Mouse (Mus musculus) natural killer cell, adult 2 months (primary cell): ENCODE measurements around the gene Yaf2.

Experiments
- DNase-seq, 2 experiments: peaks; one replicate each; pipeline ENCODE4 v3.0.0; 2022; ENCODE audit warnings: low spot score in 2 of 2

Yaf2 gene

DNA sequence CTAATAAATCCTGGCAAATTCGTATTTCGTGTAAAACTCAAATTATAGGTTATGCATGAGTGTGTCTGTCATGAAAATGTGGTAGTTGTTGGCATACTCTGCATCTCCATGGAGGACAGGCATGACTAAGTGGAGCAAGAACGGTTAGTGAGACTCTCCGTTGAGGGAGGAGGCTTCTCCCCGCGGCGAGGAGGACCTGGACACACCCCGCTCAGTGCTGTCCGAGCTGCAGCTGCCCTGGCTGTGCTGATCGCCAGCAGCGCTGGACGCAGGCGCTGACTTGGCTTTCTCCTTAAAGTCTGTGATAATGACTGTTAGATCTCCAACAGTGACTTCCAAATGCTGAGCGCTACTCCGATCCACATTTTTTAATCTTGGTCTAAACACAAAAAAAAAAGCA, 51.5 kb downstream of the Yaf2 start:
- DNase-seq: no peak

DNA sequence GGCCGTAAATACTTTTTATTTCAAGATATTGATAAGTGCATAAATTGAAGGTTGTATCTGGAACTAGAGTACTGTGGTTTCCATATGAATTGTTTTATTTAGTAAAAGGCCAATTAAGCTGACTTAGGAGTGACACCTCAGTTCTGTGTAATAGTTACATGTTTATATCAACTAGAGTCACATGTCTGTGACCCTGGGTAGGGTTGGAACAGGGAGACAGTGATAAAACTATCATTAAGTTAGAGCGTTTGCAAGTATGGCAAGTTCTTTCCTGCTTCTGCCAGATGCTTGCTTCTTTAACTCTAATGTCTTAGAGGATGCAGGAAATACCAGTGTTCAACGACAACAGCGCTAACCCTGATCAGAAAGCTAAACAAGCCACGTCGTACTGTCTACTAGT, 52.4 kb downstream of the Yaf2 start:
- no peak for DNase-seq

DNA sequence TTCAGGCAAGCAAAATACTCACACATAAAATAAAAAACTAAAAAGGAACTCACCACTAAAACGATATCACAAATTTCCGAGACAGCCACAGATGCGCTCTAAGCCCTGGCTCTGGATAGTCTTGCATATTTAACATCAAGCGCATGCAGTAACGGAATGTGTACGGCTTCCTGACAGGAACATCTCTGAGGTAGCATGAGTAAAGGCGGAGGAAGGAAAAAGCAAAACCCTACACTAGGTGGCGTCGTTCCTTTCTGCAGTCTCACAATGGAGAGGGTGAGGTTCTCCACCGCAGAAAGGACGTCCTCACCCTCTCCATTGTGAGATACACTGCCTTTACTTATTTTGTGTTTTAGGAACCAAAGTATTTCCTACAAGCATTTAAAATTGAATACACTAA, 53.4 kb downstream of the Yaf2 start:
- no peak for DNase-seq

DNA sequence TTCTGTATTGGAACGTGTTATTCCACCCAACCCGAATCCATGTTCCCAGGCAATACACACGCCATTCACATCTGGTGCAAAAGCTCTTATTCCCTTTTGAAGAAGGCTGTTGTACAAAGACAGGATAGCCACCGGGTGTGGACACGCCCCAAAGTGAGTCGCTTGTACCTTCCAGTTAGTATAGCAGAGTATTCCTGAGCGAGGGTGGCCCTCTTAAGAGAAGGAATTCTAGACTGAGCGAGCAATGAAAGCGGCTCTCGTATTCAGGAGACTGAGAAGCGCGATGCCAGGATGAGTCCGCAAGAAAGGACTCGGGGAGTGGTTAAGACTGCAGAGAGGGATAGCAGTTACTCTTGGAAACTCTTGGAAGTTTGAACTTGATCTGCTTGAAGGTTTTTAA, 60.5 kb downstream of the Yaf2 start:
- DNase-seq: no peak

DNA sequence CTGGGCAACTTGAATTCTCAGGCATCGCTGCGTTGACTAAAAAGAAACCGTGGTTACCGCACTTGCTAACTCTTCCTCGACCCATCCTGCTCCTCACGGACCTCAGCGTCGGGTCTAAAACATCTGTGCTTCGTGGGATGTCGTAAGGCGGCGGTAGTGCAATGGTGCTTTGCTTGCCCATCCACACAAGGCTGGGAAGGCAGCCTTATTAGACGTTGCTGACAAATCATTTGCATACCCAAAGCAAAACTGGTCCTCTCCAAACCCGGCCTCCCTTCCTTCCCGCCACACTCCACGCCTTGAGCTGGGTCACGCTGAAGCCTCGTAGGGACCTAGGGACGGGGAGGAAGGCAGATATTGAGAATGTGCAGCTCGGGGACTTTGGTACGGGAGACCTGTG, 61.1 kb downstream of the Yaf2 start:
- no peak for DNase-seq

DNA sequence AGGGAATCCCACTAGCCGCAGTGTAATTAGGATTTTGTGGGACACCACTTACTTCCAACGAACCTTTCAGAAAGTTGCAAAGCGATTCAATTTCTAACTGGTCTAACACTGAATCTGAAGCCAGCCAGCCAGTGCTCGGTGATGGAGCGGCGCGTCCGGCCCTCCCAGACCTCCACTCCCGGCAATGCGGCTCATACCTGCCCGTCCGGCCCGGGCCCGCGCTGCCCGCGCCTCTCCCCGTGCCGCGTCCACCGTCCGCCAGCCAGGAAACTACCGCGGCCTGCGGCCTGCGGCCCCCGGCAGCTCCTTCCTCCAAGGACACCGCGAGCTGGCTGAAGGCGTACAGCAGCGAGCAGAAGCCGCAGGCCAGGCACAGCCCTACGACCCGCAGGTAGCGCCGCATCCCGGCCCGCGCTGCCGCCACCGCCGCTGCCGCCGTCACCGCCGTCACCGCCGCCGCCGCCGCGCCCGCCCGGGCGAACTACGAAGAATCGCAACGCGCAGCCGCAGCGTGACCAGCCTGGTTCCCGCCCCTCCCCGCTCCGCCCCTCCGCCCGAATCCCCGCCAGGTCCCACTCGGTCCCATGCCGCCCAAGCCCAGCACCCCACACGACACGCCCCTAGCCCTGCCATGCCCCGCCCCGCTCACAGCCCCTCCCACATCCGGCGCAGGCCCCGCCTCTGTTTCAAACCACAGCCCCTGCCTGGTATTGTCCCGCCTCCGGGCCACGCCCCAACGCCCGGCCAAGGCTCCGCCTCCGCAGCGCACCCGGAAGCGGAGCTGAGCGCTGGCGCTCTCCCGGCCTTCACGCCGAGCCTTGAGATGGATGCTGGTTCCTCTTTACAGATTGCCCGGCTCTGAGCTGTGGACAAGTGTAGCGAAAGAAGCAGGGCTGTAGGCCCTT, 61.8 kb downstream of the Yaf2 start, which contains the start of gene Gxylt1:
Gene Gxylt1, minus strand, starts transcription at position 501 of the 905 bp plus-strand sequence.
- peak; percentile 100 for DNase-seq

DNA sequence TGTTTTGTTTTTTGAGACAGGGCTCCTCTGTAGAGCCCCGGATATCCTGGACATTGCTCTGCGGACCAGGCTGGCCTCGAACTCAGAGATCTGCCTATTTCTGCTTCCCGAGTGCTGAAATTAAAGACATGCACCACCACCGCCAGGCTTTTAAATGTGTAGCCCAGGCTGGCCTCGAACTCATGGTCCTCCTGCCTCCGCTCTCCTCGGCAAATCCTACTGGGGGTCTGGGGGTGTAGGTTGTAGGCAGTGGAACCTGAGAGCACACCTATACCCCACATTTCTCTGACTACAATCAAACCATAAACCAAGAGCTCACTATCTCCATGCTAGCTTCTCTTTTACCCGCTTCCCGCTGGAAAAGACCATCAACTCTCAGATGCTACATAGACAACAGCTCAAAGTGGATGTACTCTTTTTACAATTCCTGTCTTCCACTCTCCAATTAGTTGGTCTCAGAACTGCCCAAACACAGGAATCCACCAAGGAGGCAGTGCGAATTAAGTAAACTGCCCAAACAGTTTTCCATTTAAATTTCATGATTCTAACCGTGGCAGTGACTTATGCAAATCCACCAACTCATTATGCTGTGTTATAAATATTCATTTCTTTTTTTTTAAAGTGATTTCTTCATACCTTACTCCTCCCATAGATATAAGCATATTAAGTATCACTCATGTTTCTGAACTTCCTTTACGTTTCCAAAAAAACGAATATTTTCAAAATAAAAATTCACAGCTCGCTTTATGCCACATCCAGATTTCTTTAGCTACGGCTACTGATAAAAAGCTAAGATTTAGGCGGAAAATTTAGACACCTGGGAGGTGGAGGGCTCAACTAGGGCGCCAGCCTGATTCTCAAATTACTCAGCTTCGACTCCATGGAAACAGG, 62.7 kb downstream of the Yaf2 start:
- DNase-seq: no peak

DNA sequence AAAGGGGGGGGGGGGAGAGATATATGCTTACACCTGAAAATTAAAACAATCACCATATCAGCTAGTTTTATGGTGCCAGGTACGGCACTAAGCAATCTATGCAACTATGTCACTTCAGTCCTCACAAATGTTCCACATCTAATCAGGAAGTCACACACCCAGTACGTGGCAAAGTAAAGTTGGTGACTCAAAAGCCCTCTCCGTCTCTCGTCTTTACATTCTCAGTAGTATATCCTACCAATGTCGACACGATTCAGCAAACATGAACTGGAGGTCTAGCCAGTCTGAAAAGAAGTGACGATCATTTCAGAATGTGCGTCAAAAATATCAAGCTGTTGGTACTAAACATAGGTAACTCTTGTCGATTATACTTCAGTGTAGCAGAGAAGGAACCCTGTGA, 63.8 kb downstream of the Yaf2 start:
- peak in 1 of 2 experiments; percentile 21 for DNase-seq

DNA sequence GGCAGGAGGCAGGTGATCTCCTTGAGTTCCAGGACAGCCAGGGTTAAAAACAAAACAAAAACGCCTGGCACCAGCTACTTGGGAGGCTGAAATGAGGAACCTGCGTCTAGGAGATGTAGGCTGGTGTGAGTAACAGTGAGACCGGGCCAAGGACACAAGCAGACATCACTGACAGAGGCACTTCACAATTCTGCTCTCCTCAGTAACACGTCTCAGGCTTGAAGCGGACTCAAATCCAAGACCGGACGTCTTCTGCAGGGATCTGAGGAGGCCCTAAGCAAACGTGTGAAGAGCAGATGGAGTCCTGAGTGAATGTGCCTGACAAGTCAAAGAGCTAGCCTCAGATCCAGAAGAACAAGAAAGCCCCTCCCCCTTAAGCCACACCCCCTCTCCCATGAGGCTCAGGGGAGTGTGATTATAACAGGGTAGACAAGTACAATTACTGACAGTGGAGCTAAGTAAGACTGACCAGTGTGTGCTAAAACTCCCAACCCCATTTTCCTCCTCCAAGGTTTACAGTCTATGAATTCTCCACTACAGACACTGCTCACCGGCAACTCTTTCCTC, 66.4 kb downstream of the Yaf2 start:
- no peak for DNase-seq

DNA sequence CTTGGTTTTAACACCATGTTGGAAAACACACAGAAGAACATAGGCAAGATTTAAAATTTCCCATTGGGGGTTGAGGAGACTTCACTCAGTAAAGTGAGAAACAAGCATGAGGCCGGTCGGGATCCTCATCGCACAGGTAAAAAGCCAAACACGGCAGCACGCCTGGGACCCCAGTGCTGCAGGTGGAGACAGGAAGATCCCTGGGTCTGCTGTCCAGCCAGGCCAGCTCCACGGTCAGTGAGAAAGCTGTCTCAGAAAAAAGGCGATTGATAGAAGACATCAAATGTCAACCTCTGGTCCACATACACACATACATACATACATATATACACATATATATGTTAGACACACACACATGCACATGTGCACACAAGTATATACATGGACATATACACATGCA, 67.2 kb downstream of the Yaf2 start:
- no peak for DNase-seq

DNA sequence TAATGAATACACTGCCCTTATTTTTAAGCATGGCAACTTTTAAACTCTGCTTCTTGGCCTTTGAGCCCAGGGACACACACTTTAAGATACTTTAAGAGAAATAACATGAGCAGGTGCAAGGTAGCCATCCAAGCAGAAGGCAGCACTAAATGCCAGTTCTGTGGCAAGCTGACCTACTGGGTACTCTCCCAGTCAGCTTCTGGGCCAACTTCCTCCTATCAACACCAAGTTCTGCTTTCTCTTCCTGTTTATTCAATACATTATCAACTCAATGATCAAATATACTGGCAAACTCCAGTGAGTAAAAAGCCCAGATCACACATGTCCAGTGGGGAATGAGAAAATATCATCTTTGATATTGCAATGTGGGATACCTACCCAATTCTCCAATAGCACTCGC, 68.7 kb downstream of the Yaf2 start:
- no peak for DNase-seq

DNA sequence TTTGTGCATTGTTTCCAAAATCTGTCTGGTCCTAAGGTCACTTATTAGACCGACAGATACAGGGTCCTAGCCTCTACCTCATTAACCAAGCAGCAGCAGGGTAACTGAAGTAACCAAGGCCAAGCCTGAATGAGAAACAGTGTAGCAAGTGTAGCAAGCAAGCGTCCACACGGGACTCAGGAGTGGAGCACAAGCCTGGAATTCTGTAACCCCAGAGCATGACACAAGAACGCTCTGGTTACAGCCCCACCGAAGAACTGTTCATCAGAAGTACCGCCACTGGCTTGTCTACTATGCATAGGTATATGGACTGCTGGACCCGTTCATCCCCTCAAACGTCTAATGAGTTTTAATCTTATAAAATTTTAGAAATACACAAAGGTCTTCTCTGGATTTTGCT, 69.3 kb downstream of the Yaf2 start:
- DNase-seq: no peak

DNA sequence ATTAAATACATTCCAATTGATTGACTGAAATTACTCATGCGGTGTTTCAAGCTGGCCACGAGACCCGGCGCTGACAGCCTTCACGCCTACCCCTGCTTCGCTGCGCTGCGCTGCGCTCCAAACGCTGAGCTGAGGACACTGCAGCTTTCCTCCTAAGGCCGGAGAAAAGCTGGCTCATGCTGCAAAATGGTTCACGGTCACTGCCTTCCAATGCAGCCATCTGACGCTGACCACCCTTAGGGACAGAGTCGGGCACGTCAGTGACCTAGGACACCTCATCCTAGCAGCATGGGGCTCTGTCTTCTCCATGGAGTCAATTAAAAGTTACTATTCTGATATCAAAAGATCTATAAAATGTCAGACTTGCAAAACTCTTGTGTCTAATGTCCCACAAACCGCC, 70.4 kb downstream of the Yaf2 start:
- DNase-seq: no peak

DNA sequence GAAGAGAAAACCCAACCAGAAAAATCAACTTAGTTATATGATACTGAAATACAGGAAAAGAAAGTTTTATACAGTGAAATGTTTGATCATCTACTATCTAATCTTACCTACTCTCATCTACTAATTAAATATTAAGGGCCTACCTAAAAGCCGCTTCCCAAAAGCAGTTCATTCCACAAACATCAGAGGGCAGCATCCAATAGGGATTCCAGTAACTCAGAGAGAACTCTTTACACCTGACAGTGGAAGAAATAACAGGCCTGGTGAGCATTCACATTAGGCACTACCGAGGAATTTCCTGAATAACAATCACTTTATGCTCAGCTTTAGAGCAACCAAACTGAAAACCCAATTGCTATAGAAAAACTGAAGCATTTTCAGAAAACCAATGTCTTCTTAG, 71.0 kb downstream of the Yaf2 start:
- DNase-seq: peak; percentile 35 to 64

DNA sequence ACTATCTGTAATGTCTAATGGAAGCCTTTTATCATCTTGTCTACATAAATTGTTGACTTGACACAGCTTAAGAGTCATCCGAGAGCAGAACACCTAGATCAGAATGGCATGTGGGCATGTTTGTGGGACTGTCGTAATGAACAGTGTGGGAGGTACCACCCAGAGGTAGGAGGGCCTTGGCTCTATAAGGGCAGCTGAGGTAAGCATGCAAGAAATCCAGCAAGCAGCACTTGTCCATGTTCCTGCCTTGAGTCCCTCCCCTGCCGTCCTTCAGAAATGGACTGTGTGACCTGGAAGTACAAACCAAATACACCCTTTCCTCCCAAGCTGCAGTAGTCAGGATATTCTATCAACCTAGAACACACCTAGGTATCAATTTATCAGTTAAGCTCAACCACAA, 71.5 kb downstream of the Yaf2 start:
- no peak for DNase-seq

DNA sequence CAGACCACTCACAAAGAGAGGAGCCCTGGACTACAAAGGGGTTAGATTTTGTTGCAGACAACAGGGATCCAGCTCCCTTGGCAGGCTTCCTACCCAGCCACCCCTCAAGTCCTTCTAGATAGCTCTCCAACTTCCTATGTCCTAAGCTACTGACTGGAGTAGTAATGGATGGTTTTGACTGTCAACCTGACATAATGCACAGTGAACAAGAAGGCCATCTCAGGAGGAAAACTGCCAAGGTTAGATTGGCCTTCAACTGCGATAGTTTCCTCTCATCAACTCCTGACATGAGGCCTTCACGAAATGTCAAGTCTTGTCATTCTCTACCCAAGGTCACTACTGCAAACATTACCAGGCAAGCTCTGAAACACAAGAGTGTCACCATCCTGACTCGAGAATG, 72.5 kb downstream of the Yaf2 start:
- no peak for DNase-seq

DNA sequence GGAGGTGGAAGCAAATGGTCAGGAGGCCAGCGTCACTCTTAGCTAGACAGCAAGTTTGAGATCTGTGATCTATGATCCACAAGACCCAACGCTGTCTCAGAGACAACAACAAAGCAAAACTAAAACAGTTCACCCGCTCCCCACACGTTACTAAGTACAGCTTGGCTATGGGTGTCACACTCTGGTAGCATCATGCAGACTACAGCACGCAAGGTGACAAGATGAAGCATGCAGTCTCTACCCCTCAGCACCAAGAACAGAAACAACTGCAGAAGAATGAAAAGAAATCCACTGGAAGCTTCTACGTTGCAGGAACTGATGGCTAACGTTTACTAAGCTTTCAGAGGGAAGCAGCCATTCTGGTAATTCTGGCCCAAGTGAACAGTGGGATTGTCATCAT, 73.2 kb downstream of the Yaf2 start:
- no peak for DNase-seq

DNA sequence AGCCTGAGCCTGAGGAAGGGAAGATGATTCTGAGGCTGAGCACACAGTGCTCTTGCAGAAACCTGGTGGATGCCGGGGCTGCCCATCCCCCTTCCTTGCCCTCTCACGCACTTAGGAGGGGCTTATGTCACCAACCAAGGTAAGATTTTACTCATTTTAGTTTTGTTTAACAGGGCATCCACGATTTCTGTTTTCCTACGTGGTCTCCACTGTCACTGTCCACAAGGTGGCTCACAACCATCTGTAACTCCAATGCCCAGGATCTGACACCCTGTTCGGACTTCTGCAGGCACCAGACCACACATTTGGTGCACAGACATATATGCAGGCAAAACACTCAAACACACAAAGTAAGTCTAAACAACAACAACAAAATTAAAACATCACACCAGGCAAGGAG, 73.9 kb downstream of the Yaf2 start:
- no peak for DNase-seq

DNA sequence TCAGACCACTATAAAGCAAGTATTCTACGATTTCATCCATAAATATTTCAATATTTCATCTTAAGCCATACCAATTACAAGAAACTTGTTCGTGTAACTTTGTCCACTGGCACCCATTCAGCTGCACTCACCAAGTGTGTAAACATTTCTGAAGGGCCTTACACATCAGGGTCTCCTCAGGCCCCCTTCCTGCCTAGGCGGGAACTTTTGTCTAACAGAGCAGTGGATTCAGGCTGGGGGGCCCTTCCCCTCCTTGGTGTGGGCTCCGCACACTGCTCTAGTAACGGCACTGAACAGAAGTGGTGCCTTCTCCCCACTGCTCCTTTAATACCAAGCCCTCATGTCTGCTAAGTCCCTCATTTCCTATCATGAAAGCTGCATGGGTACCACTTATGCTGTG, 74.5 kb downstream of the Yaf2 start:
- no peak for DNase-seq

DNA sequence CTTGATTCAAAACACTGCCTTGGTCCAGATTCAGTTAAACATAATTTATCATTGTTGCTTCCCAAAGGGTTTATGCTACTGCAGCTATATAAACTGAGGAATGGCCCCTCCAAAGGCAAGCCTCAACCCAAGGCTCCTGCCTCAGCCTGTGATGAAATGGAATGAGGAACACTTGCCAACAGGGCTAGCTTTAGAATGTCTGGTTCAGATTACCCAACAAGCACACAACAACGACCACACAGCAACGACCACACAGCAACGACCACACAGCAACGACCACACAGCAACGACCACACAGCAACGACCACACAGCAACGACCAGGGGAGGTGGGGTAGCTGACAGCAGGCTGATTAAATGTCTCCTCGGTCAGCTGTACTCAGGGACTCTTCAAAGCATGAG, 76.8 kb downstream of the Yaf2 start:
- no peak for DNase-seq

DNA sequence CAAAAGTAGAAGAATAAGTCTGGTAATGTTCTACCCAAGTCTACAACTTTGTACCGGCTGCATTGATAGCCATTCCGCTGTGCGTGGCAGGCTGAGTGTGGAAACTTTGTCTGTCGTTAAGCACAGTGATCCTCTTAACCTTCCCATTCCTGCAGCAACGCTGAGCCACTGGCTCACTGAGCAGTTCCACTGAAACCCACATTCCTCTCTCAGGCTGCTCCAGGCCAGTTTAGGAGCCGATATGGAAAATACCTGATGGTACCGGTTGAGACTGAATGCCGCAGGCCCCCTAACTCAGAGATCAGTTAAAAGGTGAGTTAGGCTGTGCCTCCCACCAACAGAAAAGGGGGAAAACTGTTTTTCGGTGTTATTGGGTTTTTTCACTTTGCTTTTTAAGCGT, 81.4 kb downstream of the Yaf2 start:
- no peak for DNase-seq

DNA sequence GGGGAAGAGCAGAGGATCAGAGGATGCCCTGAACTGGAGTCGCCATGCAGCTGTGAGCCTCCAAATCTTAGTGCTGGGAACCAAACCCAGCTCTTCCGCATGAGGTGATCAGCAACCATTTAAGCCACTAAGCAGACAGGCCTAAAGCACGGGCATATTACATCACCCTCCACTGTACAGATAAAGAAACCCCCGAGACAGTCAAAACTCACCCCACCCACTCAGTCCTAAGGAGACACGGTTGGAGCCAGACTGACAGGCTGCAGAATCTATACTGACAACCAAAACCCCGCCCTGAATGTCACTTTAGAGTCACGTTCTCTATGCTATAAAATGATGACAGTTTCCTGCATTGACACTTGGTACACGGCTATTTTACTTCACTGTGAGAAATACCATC, 83.6 kb downstream of the Yaf2 start:
- DNase-seq: no peak

DNA sequence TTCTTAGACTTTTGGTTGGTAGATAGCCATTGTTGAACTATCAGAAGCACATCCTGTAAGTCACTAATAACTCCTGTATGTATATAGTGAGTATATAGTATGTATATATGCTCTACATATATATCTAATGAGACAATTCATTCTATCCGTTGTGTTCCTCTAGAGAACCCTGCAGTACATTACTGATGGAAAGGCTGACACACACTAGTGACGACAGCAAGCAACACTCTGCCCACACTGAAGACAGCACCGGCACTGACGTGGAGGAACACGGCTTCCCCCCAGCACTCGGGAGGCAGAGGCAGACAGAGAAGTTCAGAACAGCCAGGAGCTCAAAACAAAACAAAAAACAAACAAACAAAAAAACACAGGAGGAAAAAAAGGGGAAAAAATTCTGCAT, 84.3 kb downstream of the Yaf2 start:
- DNase-seq: no peak
